Mouse (Mus musculus) heart, postnatal 25 days (tissue): ENCODE measurements around the gene Batf3. TPM values are rescaled to one million over a fixed set of nuclear protein-coding genes. Genes with fewer than 3 reads are reported as not detected.
"Not testable (repeated sequence)": the region's sequence is repeated elsewhere in the genome, so short reads cannot be mapped to it uniquely, and the experiment has no call there.

Experiments used
- DNase-seq: peaks from one replicate; pipeline ENCODE4 v3.0.0; 2022; ENCODE audit warnings: low spot score
- intact Hi-C: fragments of 180-260 bp; cut with DNase I; formaldehyde crosslinking; loops from one replicate; pipeline ENCODE4 v1.15.1; 2025
- total RNA-seq, 2 experiments: library from RNA; stranded (reverse); gene quantifications; 2 replicates each; pipeline ENCODE4 v1.2.3; 2021

Batf3 gene
- total RNA-seq, 2 experiments from 2014 or later, result 0.83 to 0.89 TPM

DNA sequence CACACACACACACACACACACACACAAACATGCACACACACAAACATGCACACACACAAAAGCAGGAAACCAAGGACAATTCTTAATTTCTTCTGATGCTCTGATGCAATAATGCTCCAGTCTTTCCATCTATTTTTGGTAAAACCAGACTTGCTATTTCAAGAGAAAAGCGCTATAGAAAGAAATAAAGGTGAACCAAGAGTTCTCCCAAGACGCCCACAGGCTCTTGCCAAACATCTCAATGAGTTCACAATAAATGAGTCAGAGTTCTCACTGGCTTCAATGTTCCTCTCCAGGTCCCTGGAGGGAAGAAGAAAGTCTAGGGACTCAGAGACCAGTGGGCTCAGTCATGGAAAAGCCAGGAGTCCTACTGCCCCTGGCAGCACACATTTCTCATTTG lies 26.0 kb downstream of the Batf3 start:
- intact Hi-C loops, result no loop called here
- no peak for DNase-seq

GRCm38 (mm10) chr1:191124288-191124687 lies 26.6 kb downstream of the Batf3 start:
- intact Hi-C loops, result no loop called here
- DNase-seq, result no peak

- intact Hi-C loops, result loop anchor here (2.0 to 5.0 kb wide), 2 partner anchors 49 to 181 kb away; no protein-coding TSS in a partner anchor
- DNase-seq, result peak; percentile 40
These were observed 28.4 kb downstream of the Batf3 start for GRCm38 (mm10) chr1:191125811-191126638.

DNA sequence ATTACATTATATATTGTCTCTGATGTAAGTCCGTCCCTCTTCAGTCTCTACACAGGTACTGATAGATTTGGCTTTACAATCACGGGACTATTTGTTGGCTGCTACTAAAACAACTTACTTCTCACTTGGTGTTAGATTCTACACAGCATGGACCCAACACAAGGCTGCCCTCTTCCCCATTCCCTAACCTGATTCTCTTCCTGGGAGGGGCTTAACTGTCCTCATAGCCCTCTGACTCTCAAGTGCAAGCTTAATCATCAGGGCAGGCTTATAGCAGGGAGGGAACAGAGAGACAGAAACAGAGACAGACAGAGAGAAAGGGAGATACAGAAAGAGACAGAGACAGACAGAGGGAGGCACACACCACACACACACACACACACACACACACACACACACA lies 34.0 kb downstream of the Batf3 start:
- intact Hi-C loops, result no loop called here
- no peak for DNase-seq

DNA sequence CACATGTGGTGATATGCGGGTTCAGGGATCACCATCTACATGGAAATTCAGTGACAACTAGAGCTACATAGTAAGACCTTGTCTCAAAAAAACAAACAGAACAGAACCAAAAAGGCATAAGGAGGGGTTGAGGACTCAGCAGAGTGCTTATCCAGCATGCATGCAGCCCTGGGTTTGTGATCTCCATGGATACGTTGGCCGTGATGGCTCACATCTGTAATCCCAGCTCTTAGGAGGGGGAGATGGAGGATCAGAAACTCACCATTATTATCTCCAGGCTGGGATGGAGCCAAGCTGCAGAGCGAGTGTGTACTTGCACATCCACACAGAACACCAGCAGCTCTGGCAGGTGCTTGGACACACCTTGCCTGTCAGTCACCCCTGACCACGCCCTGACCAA lies 34.6 kb downstream of the Batf3 start:
- DNase-seq, result no peak
- intact Hi-C loops, result no loop called here

- intact Hi-C loops, result no loop called here
- no peak for DNase-seq
These were observed 35.3 kb downstream of the Batf3 start for GRCm38 (mm10) chr1:191132934-191133333.

- intact Hi-C loops, result no loop called here
- DNase-seq, result no peak
These were observed 37.8 kb downstream of the Batf3 start for GRCm38 (mm10) chr1:191135406-191135805.

- DNase-seq, result no peak
- intact Hi-C loops, result no loop called here
These were observed 40.8 kb downstream of the Batf3 start for GRCm38 (mm10) chr1:191138436-191138835.

- no peak for DNase-seq
- intact Hi-C loops, result no loop called here
These were observed 41.3 kb downstream of the Batf3 start for GRCm38 (mm10) chr1:191138874-191139495.

DNA sequence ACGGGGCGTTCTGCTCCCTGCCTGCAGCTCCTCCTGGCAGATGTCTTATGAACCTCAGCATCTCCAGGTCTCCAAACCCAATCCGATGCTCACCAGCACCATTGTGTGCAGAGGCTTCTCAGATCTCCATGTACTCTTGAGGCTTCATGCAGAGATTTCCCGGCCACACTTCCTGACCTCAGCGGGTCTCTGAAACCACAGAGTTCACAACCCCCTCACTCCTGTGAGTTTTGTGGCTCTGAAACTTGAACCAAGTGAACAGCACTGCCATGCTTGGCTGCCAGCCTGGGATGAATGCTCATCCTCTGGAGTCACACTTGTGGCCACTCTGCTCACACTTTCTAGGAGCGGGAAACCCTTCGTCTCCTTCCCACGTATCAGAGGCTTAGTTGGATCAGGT lies 43.3 kb downstream of the Batf3 start:
- no peak for DNase-seq
- intact Hi-C loops, result no loop called here

DNA sequence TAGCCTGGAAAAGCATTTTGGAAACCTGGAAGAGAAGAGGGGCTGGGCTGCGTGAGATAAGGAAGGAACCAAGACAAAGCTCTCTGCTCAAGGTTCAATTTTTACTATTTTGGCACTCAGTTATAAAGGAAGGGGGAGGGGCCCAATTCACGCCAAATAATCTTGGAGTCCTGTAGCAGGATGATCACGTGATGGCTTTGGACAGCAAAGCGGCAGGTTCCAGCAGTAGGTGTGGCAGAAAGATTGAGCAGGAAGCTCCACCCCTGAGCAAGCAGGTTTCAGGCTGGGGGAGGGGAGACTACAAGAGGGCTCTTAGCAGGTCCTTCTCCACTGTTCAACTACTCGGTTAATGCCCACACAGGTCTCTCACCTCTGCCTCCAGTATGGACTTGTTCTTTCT lies 51.8 kb downstream of the Batf3 start:
- intact Hi-C loops, DNase-seq: not testable (repeated sequence)

GRCm38 (mm10) chr1:191150924-191151605 lies 53.4 kb downstream of the Batf3 start:
- intact Hi-C loops, result loop anchor here (5.0 kb wide), 1 partner anchor 126 kb away; no protein-coding TSS in a partner anchor

GRCm38 (mm10) chr1:191153052-191153451 lies 55.4 kb downstream of the Batf3 start:
- DNase-seq, result no peak
- intact Hi-C loops, result loop anchor here (5.0 kb wide), 1 partner anchor 124 kb away; no protein-coding TSS in a partner anchor

More at GRCm38 (mm10) chr1:191150924-191151605, 53.4 kb downstream of the Batf3 start:
- no peak for DNase-seq

DNA sequence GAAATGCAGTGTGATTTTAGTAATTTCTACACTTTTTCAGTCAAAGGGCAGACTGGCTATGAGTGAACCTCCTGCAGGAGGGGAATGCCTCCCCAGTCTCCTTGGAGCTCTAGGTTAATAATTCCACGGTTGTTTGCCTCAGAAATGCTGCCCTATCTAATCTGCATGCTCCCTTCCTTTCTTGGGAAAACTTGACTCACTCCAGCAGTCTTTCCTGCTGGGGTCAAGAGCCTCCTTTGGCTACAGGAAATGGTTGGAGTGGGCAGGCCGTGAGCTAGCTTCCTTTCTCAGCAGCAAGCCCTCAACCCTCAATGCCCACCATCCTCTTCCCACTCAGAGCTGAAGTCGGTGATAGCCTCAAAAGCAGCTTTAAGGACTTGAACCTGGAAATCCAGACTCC lies 56.7 kb downstream of the Batf3 start:
- intact Hi-C loops, result loop anchor here (5.0 kb wide), 1 partner anchor 123 kb away; no protein-coding TSS in a partner anchor
- DNase-seq, result no peak

Other genes with a start within 250 kb of the Batf3 start
- 10 to 100 TPM; 16.6 to 16.9 TPM for gene Rps6kc1, start 186.1 kb upstream of the Batf3 start, total RNA-seq
- 10 to 100 TPM; 26.6 to 28.3 TPM for gene Angel2, start 172.7 kb upstream of the Batf3 start, total RNA-seq
- gene Vash2, start 118.6 kb upstream of the Batf3 start, total RNA-seq, result under 1 TPM; 0.62 to 0.64 TPM
- 1 to 10 TPM; 5.3 to 5.5 TPM for gene Flvcr1, start 71.7 kb upstream of the Batf3 start, total RNA-seq
- gene Spata45, start 61.2 kb upstream of the Batf3 start, total RNA-seq, result not detected
- gene Tatdn3, start 34.9 kb upstream of the Batf3 start, total RNA-seq, result 10 to 100 TPM; 13.2 to 16.9 TPM
- under 1 TPM; 0.16 to 0.22 TPM for gene Nsl1, start 34.8 kb upstream of the Batf3 start, total RNA-seq
- not detected for gene Fam71a, start 67.0 kb downstream of the Batf3 start, total RNA-seq
- 1 to 10 TPM; 4.9 to 6.0 TPM for gene Atf3, start 120.2 kb downstream of the Batf3 start, total RNA-seq
- 100 to 1,000 TPM in 1 of 2 experiments, 10 to 100 TPM in 1; 98.8 to 102 TPM for gene Nenf, start 220.3 kb downstream of the Batf3 start, total RNA-seq
- 1 to 10 TPM; 3.5 to 4.1 TPM for gene Tmem206, start 228.1 kb downstream of the Batf3 start, total RNA-seq